10 mouse cellular contexts compared by ENCODE assay signal in the genomic region with DNA sequence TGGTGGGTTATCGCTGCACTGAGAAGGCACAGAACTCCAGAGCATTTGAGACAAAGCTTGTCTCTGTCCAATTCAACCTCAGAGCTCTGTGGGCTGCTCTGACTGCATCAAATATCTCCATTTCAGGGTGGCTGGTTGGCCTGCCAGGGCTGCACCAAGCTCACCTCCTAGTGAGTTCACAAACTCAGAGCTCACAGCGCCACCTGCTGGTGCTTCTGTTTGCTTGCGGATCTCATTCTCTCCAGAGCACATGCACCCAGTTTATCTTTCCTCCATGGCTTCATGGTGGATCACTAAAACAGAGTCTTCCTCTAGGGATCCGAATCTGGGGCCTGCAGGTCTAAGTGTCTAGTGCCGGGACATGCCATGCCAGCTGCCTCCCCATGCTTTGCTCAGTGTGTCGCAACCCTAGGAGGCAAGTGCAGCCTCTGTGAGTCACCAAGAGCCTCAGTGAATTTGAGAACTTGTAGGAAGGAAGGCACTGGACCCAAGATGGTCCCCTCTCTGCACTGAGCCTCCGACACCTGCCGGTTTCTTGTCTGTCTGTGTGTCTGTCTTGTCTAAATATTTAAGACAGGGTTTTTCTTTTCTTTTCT. TPM values are rescaled to one million over a fixed set of nuclear protein-coding genes. Genes with fewer than 3 reads are reported as not detected.
DNase-seq lines count a peak whose midpoint lies in the region; ATAC-seq and TF ChIP-seq lines count a peak whose summit lies in the region.
"Had no signal": no experiment of that assay in that cellular context is flagged by ENCODE, and none has a peak within 500 bp of the region (broad histone marks: within the 10 kb centered on the region; RNA-seq: fewer than 3 reads in every experiment).

No protein-coding gene starts in this region.

- H3K4me3 ChIP-seq in hindbrain, embryonic 11.5 days (ENCODE audit: low read depth, low read length) = no peak overlapping the region
- H3K4me3 ChIP-seq in hindbrain, embryonic 13.5 days = no peak overlapping the region
- H3K4me3 ChIP-seq in forebrain, postnatal 0 days (ENCODE audit: low read depth, low read length) = no peak overlapping the region
- no peak overlapping the region for H3K4me3 ChIP-seq in kidney, adult 2 months (ENCODE audit: insufficient read depth, low read depth, low read length)
- H3K4me3 ChIP-seq in limb, embryonic 11.5 days (ENCODE audit: low read depth, low read length) = no peak overlapping the region
- no peak overlapping the region for H3K4me3 ChIP-seq in myocyte

- H3K9ac ChIP-seq in hindbrain, embryonic 11.5 days (ENCODE audit: low read depth, low read length) = no peak overlapping the region
- H3K9ac ChIP-seq in hindbrain, embryonic 13.5 days = no peak overlapping the region
- no peak overlapping the region for H3K9ac ChIP-seq in forebrain, postnatal 0 days
- H3K9ac ChIP-seq in limb, embryonic 11.5 days (ENCODE audit: low read length) = no peak overlapping the region

- H3K9me3 ChIP-seq in hindbrain, embryonic 11.5 days (ENCODE audit: control insufficient read depth, low read length) = no peaks in the 10 kb centered on the region
- no peaks in the 10 kb centered on the region for H3K9me3 ChIP-seq in hindbrain, embryonic 13.5 days
- no peaks in the 10 kb centered on the region for H3K9me3 ChIP-seq in forebrain, postnatal 0 days (ENCODE audit: low read length)
- H3K9me3 ChIP-seq in limb, embryonic 11.5 days (ENCODE audit: control insufficient read depth, low read length) = no peaks in the 10 kb centered on the region

- no peaks in the 10 kb centered on the region for H3K36me3 ChIP-seq in hindbrain, embryonic 11.5 days (ENCODE audit: control insufficient read depth, insufficient read depth, low read length)
- no peaks in the 10 kb centered on the region for H3K36me3 ChIP-seq in hindbrain, embryonic 13.5 days
- no peaks in the 10 kb centered on the region for H3K36me3 ChIP-seq in forebrain, postnatal 0 days (ENCODE audit: insufficient read depth)
- H3K36me3 ChIP-seq in kidney, adult 2 months (ENCODE audit: control insufficient read depth, insufficient read depth, low read length) = no peaks in the 10 kb centered on the region
- H3K36me3 ChIP-seq in limb, embryonic 11.5 days (ENCODE audit: control insufficient read depth, insufficient read depth, low read length) = no peaks in the 10 kb centered on the region
- H3K36me3 ChIP-seq in myocyte (ENCODE audit: control insufficient read depth, insufficient read depth) = no peaks in the 10 kb centered on the region

- no peak; the same call in 1 of the 2 replicates for ATAC-seq in hindbrain, embryonic 11.5 days (ENCODE audit: low FRiP score)
- ATAC-seq in hindbrain, embryonic 13.5 days (ENCODE audit: low FRiP score) = no peak
- peak; percentile 80 for ATAC-seq in forebrain, postnatal 0 days
- no peak for ATAC-seq in limb, embryonic 11.5 days (ENCODE audit: insufficient number of reproducible peaks, low FRiP score, low TSS enrichment, low read depth)

- 28% methylated on average over 8 of the region's 8 CpGs for WGBS in hindbrain, embryonic 11.5 days
- 36% methylated on average over 8 of the region's 8 CpGs for WGBS in hindbrain, embryonic 13.5 days
- WGBS in forebrain, postnatal 0 days = 32% methylated on average over 8 of the region's 8 CpGs
- WGBS in kidney, adult 2 months = 30% methylated on average over 8 of the region's 8 CpGs
- WGBS in limb, embryonic 11.5 days = 34% methylated on average over 8 of the region's 8 CpGs

- H3K27ac ChIP-seq in hindbrain, embryonic 11.5 days (ENCODE audit: low read depth, low read length) = no peak overlapping the region
- H3K27ac ChIP-seq in hindbrain, embryonic 13.5 days = no peak overlapping the region
- H3K27ac ChIP-seq in forebrain, postnatal 0 days (ENCODE audit: low read depth, low read length) = no peak overlapping the region
- no peak overlapping the region for H3K27ac ChIP-seq in kidney, adult 2 months (ENCODE audit: insufficient read depth, low read depth, low read length)
- H3K27ac ChIP-seq in limb, embryonic 11.5 days (replicated peaks; ENCODE audit: low read depth, low read length) = no peak overlapping the region
- H3K27ac ChIP-seq: macrophage had no signal

- H3K4me2 ChIP-seq in hindbrain, embryonic 11.5 days (replicated peaks; ENCODE audit: low read depth, low read length) = no peak overlapping the region
- no peak overlapping the region for H3K4me2 ChIP-seq in hindbrain, embryonic 13.5 days
- no peak overlapping the region for H3K4me2 ChIP-seq in forebrain, postnatal 0 days (ENCODE audit: low read depth)
- H3K4me2 ChIP-seq in limb, embryonic 11.5 days (ENCODE audit: low read depth, severe bottlenecking) = no peak overlapping the region
- H3K4me2 ChIP-seq in myocyte (ENCODE audit: low read depth) = no peak overlapping the region

- no peaks in the 10 kb centered on the region for H3K79me2 ChIP-seq in myocyte (ENCODE audit: control insufficient read depth, insufficient read depth)

- no peak for TF ChIP-seq POLR2A in kidney, adult 2 months (IDR thresholded peaks at IDR 0.05; ENCODE audit: low read depth, low read length)
- TF ChIP-seq POLR2A in myocyte (IDR thresholded peaks at IDR 0.05; ENCODE audit: insufficient read length, low read depth) = no peak

- H3K27me3 ChIP-seq in hindbrain, embryonic 11.5 days (ENCODE audit: control insufficient read depth, insufficient read depth, low read length) = peaks cover 11% of the 10 kb centered on the region
- H3K27me3 ChIP-seq in hindbrain, embryonic 13.5 days = peaks cover 65% of the 10 kb centered on the region
- H3K27me3 ChIP-seq in forebrain, postnatal 0 days (ENCODE audit: insufficient read depth, low read length) = no peaks in the 10 kb centered on the region
- no peaks in the 10 kb centered on the region for H3K27me3 ChIP-seq in kidney, adult 2 months (replicated peaks; ENCODE audit: control insufficient read depth, insufficient read depth, low read length)
- peaks cover 14% of the 10 kb centered on the region for H3K27me3 ChIP-seq in limb, embryonic 11.5 days (ENCODE audit: control insufficient read depth, insufficient read depth, low read length)
- H3K27me3 ChIP-seq in myocyte (ENCODE audit: control insufficient read depth, insufficient read depth, insufficient read length) = peaks cover 30% of the 10 kb centered on the region

- no peaks in the 10 kb centered on the region for H3K4me1 ChIP-seq in hindbrain, embryonic 11.5 days (replicated peaks; ENCODE audit: control insufficient read depth, insufficient read depth, low read length)
- no peaks in the 10 kb centered on the region for H3K4me1 ChIP-seq in hindbrain, embryonic 13.5 days (replicated peaks)
- H3K4me1 ChIP-seq in forebrain, postnatal 0 days (ENCODE audit: insufficient read depth) = no peaks in the 10 kb centered on the region
- no peaks in the 10 kb centered on the region for H3K4me1 ChIP-seq in kidney, adult 2 months (ENCODE audit: control insufficient read depth, insufficient read depth, low read length)
- H3K4me1 ChIP-seq in limb, embryonic 11.5 days (ENCODE audit: control insufficient read depth, insufficient read depth, low read length) = no peaks in the 10 kb centered on the region

- H3ac ChIP-seq in myocyte (ENCODE audit: control insufficient read depth, insufficient read length) = no peak overlapping the region

- peak; percentile 89 for TF ChIP-seq CTCF in forebrain, postnatal 0 days (IDR thresholded peaks at IDR 0.05; ENCODE audit: low read depth)
- TF ChIP-seq CTCF in kidney, adult 2 months (conservative IDR thresholded peaks at IDR 0.05; ENCODE audit: insufficient read depth, insufficient read length, low read depth, low read length) = peak; percentile 94

- DNase-seq in hindbrain, embryonic 11.5 days (ENCODE audit: low spot score) = peak; percentile 93
- peak; percentile 66 to 79 for DNase-seq in adrenal gland, postnatal 36 days
- peak; percentile 86 for DNase-seq in forebrain, postnatal 0 days
- DNase-seq in kidney, adult 2 months = peak; percentile 60
- DNase-seq in limb, embryonic 11.5 days (ENCODE audit: low spot score) = peak; percentile 89
- DNase-seq in spleen, postnatal 36 days (ENCODE audit: low spot score in 2 of 2) = peak; percentile 33 to 43

TF ChIP-seq in myocyte, 11 proteins besides CTCF, POLR2A, EP300 and RAD21:
- TF ChIP-seq E2F4 (IDR thresholded peaks at IDR 0.05; ENCODE audit: insufficient read depth) (no peak), CEBPB (IDR thresholded peaks at IDR 0.05; ENCODE audit: insufficient read depth, poor library complexity, severe bottlenecking) (peak; percentile 55), TCF3 (IDR thresholded peaks at IDR 0.05; ENCODE audit: insufficient read length, low read depth) (no peak), MAX (IDR thresholded peaks at IDR 0.05; ENCODE audit: low read depth) (no peak), POLR2AphosphoS2 (IDR thresholded peaks at IDR 0.05; ENCODE audit: insufficient read length, low read depth) (no peak), MYOG (IDR thresholded peaks at IDR 0.05; ENCODE audit: control insufficient read depth in 1 of 3, insufficient read depth in 1 of 3, insufficient read length in 2 of 3, low read depth in 2 of 3) (no peak)

RNA-seq across cellular contexts. Expression of a gene that starts 3.6 kb away (rescaled TPM):
- not detected in 2 replicates for polyA plus RNA-seq in hindbrain, embryonic 11.5 days (2014; fragmentation: Nextera tagmentation; extraction: Ambion mirVana)
- not detected in 2 replicates for polyA plus RNA-seq in hindbrain, embryonic 13.5 days (2015; fragmentation: Nextera tagmentation; extraction: Ambion mirVana)
- not detected for total RNA-seq in adrenal gland, postnatal 36 days (2021)
- not detected in 2 replicates for total RNA-seq in forebrain, postnatal 0 days (2014; rRNA removed)
- polyA plus RNA-seq in forebrain, postnatal 0 days (2015; fragmentation: Nextera tagmentation; extraction: Ambion mirVana) = not detected in 2 replicates
- not detected in 2 replicates for polyA plus RNA-seq in kidney, adult 2 months (2012; rRNA removed)
- not detected in 2 replicates for polyA plus RNA-seq in limb, embryonic 11.5 days (2014; fragmentation: Nextera tagmentation; extraction: Ambion mirVana)
- not detected for polyA plus RNA-seq in myocyte (2012; fragmentation: generic; extraction: Trizol)
- total RNA-seq: adrenal gland, postnatal 4 days had no signal
- polyA plus RNA-seq: macrophage had no signal

RNA-seq across cellular contexts. Expression of a gene that starts 25.3 kb away (rescaled TPM):
- not detected in 2 replicates for polyA plus RNA-seq in hindbrain, embryonic 11.5 days (2014; fragmentation: Nextera tagmentation; extraction: Ambion mirVana)
- polyA plus RNA-seq in hindbrain, embryonic 13.5 days (2015; fragmentation: Nextera tagmentation; extraction: Ambion mirVana) = not detected in 2 replicates
- total RNA-seq in adrenal gland, postnatal 36 days (2021) = not detected
- not detected in 2 replicates for total RNA-seq in forebrain, postnatal 0 days (2014; rRNA removed)
- not detected in 2 replicates for polyA plus RNA-seq in forebrain, postnatal 0 days (2015; fragmentation: Nextera tagmentation; extraction: Ambion mirVana)
- polyA plus RNA-seq in kidney, adult 2 months (2012; rRNA removed) = 0.14 TPM in 1 of 2 replicates, not detected in the other
- polyA plus RNA-seq in limb, embryonic 11.5 days (2014; fragmentation: Nextera tagmentation; extraction: Ambion mirVana) = not detected in 2 replicates
- polyA plus RNA-seq in myocyte (2012; fragmentation: generic; extraction: Trizol) = not detected
- polyA plus RNA-seq: macrophage had no signal

Comparison
In these comparisons a context has a peak if more than half of its experiments do, and no peak if none do; other contexts are left out.
1. DNase-seq: peak in every context shown above with its lines; median percentile 93 in hindbrain, embryonic 11.5 days; 89 in limb, embryonic 11.5 days; 86 in forebrain, postnatal 0 days; 72 in adrenal gland, postnatal 36 days; 60 in kidney, adult 2 months; 38 in spleen, postnatal 36 days.